Mouse (Mus musculus): ENCODE data around the gene Rgr.
A peak's percentile ranks its signal among the peaks of the same experiment; 100 is the strongest.

The Rgr gene

GRCm38 (mm10) chr14:37048914-37049410, at the start of gene Rgr:
TSS of gene Rgr (minus strand) at chr14:37048964.
- DNase-seq (ENCODE audit: extremely low read depth, insufficient read length, low spot score), result no peak

GRCm38 (mm10) chr14:37097956-37098530, 49.3 kb upstream of the Rgr start, which contains the start of gene Cdhr1:
TSS of gene Cdhr1 (minus strand) at chr14:37098347.
- DNase-seq (ENCODE audit: extremely low read depth, insufficient read length, low spot score), result peak; percentile 4

- DNase-seq (ENCODE audit: extremely low read depth, insufficient read length, low spot score), result no peak
Measured at GRCm38 (mm10) chr14:37095556-37095955, 46.8 kb upstream of the Rgr start.

- DNase-seq (ENCODE audit: extremely low read depth, insufficient read length, low spot score), result no peak
Measured at GRCm38 (mm10) chr14:37094436-37094835, 45.7 kb upstream of the Rgr start.

- no peak for DNase-seq (ENCODE audit: extremely low read depth, insufficient read length, low spot score)
Measured at GRCm38 (mm10) chr14:37083755-37084154, 35.0 kb upstream of the Rgr start.

- DNase-seq (ENCODE audit: extremely low read depth, insufficient read length, low spot score), result no peak
Measured at GRCm38 (mm10) chr14:37080724-37081123, 32.0 kb upstream of the Rgr start.

GRCm38 (mm10) chr14:37068516-37068915, 19.8 kb upstream of the Rgr start:
- DNase-seq (ENCODE audit: extremely low read depth, insufficient read length, low spot score), result no peak

GRCm38 (mm10) chr14:37067629-37068028, 18.9 kb upstream of the Rgr start, which contains the start of gene Lrit2:
TSS of gene Lrit2 (plus strand) at chr14:37067929.
- DNase-seq (ENCODE audit: extremely low read depth, insufficient read length, low spot score), result no peak

GRCm38 (mm10) chr14:37066636-37067035, 17.9 kb upstream of the Rgr start:
- no peak for DNase-seq (ENCODE audit: extremely low read depth, insufficient read length, low spot score)

- DNase-seq (ENCODE audit: extremely low read depth, insufficient read length, low spot score), result no peak
Measured at GRCm38 (mm10) chr14:37064849-37065248, 16.1 kb upstream of the Rgr start.

GRCm38 (mm10) chr14:37034432-37034831, 14.3 kb downstream of the Rgr start:
- DNase-seq (ENCODE audit: extremely low read depth, insufficient read length, low spot score), result no peak

GRCm38 (mm10) chr14:37033241-37033640, 15.5 kb downstream of the Rgr start:
- peak; percentile 16 for DNase-seq (ENCODE audit: extremely low read depth, insufficient read length, low spot score)

GRCm38 (mm10) chr14:37032481-37033104, 16.2 kb downstream of the Rgr start:
- DNase-seq (ENCODE audit: extremely low read depth, insufficient read length, low spot score), result no peak

GRCm38 (mm10) chr14:37028555-37028954, 20.2 kb downstream of the Rgr start:
- no peak for DNase-seq (ENCODE audit: extremely low read depth, insufficient read length, low spot score)

GRCm38 (mm10) chr14:37027951-37028350, 20.8 kb downstream of the Rgr start:
- DNase-seq (ENCODE audit: extremely low read depth, insufficient read length, low spot score), result no peak

GRCm38 (mm10) chr14:37027248-37027933, 21.4 kb downstream of the Rgr start:
- DNase-seq (ENCODE audit: extremely low read depth, insufficient read length, low spot score), result no peak

GRCm38 (mm10) chr14:37015894-37016293, 32.9 kb downstream of the Rgr start:
- no peak for DNase-seq (ENCODE audit: extremely low read depth, insufficient read length, low spot score)

GRCm38 (mm10) chr14:37013644-37014043, 35.1 kb downstream of the Rgr start:
- DNase-seq (ENCODE audit: extremely low read depth, insufficient read length, low spot score), result no peak

- DNase-seq (ENCODE audit: extremely low read depth, insufficient read length, low spot score), result no peak
Measured at GRCm38 (mm10) chr14:37009686-37010085, 39.1 kb downstream of the Rgr start.

- no peak for DNase-seq (ENCODE audit: extremely low read depth, insufficient read length, low spot score)
Measured at GRCm38 (mm10) chr14:37006489-37006888, 42.3 kb downstream of the Rgr start.

GRCm38 (mm10) chr14:37005865-37006264, 42.9 kb downstream of the Rgr start:
- no peak for DNase-seq (ENCODE audit: extremely low read depth, insufficient read length, low spot score)

All from 3134 (cell line).